Mouse (Mus musculus) cerebellum, adult 2 months (tissue): ENCODE measurements around the gene Fbn1.

Experiments used
- CTCF ChIP-seq: fragments of 200-500 bp; IDR thresholded peaks from 2 replicates; pipeline ENCODE4 v1.5.1; 2011; ENCODE audit warnings: low read depth, mild to moderate bottlenecking, control low read depth, low read length, moderate library complexity, borderline replicate concordance; ENCODE audit not compliant: insufficient read depth
- POLR2A ChIP-seq: fragments of 200-500 bp; IDR thresholded peaks from 2 replicates; pipeline ENCODE4 v1.6.1; 2011; ENCODE audit warnings: low read length, control low read depth, borderline replicate concordance; ENCODE audit not compliant: insufficient read depth

- TF ChIP-seq CTCF: no peak
- no peak for TF ChIP-seq POLR2A
Measured at GRCm38 (mm10) chr2:125315203-125315602, 192.6 kb downstream of the Fbn1 start.
